Mouse (Mus musculus) MEL (cell line): ENCODE data around the gene Wwc1. TPM values are rescaled to one million over a fixed set of nuclear protein-coding genes. Genes with fewer than 3 reads are reported as not detected.

Experiments
- DNase-seq: peaks from one replicate; pipeline ENCODE4 v3.0.0; 2011; ENCODE audit warnings: low read depth, low spot score
- H3K27ac ChIP-seq: 2 replicates; pipeline ENCODE4 v1.5.1; 2012; ENCODE audit warnings: low read depth, mild to moderate bottlenecking, control low read depth, low read length, moderate library complexity; ENCODE audit not compliant: control insufficient read depth
- H3K27me3 ChIP-seq, 2 experiments: fragments of 150-350 bp in 1 of 2; sonication (generic) in 1 of 2; 2 replicates each; pipeline ENCODE4 v1.6.1; 2012; ENCODE audit warnings: low read length in 2 of 2, mild to moderate bottlenecking in 2 of 2, improper control_type of control experiment in 1 of 2, moderate library complexity in 1 of 2; ENCODE audit not compliant: insufficient read depth in 2 of 2, control insufficient read depth in 1 of 2
- H3K36me3 ChIP-seq, 2 experiments: 2 replicates each; pipeline ENCODE4 v1.6.1; 2012 to 2014; ENCODE audit warnings: low read length in 2 of 2, improper control_type of control experiment in 1 of 2, inconsistent platforms in 1 of 2, mild to moderate bottlenecking in 1 of 2; ENCODE audit not compliant: insufficient read depth in 2 of 2, control insufficient read depth in 1 of 2
- H3K4me1 ChIP-seq, 2 experiments: fragments of 150-350 bp in 1 of 2; sonication (generic) in 1 of 2; 2 replicates each; pipeline ENCODE4 v1.6.1; 2012; ENCODE audit warnings: low read length in 2 of 2, improper control_type of control experiment in 1 of 2, mild to moderate bottlenecking in 1 of 2; ENCODE audit not compliant: insufficient read depth in 2 of 2, control insufficient read depth in 1 of 2
- H3K4me3 ChIP-seq, 2 experiments: fragments of 150-350 bp in 1 of 2; sonication (generic) in 1 of 2; 2 replicates each; pipeline ENCODE4 v1.5.1; 2012; ENCODE audit warnings: low read depth in 2 of 2, low read length in 2 of 2, mild to moderate bottlenecking in 2 of 2, moderate library complexity in 2 of 2, control low read depth in 1 of 2, improper control_type of control experiment in 1 of 2; ENCODE audit not compliant: control insufficient read depth in 1 of 2, insufficient read depth in 1 of 2
- H3K79me2 ChIP-seq: 2 replicates; pipeline ENCODE4 v1.6.1; 2012; ENCODE audit warnings: mild to moderate bottlenecking, low read length, moderate library complexity; ENCODE audit not compliant: control insufficient read depth, poor library complexity, insufficient read depth
- H3K9ac ChIP-seq: 2 replicates; pipeline ENCODE4 v1.6.1; 2012; ENCODE audit warnings: low read depth, mild to moderate bottlenecking, control low read depth, low read length, moderate library complexity; ENCODE audit not compliant: control insufficient read depth, poor library complexity, severe bottlenecking
- H3K9me3 ChIP-seq: fragments of 150-350 bp; sonication (generic); replicated peaks from 2 replicates; pipeline ENCODE4 v1.6.1; 2012; ENCODE audit warnings: mild to moderate bottlenecking, low read length, improper control_type of control experiment, moderate library complexity; ENCODE audit not compliant: insufficient read depth
- CHD1 ChIP-seq: IDR thresholded peaks from 2 replicates; pipeline ENCODE4 v1.6.1; 2012; ENCODE audit warnings: low read depth, mild to moderate bottlenecking, inconsistent platforms, low read length, improper control_type of control experiment
- ELF1 ChIP-seq: IDR thresholded peaks from 2 replicates; pipeline ENCODE4 v1.6.1; 2014; ENCODE audit warnings: low read depth, mild to moderate bottlenecking, inconsistent platforms, low read length, improper control_type of control experiment, moderate library complexity
- EP300 ChIP-seq, 2 experiments: IDR thresholded peaks; 2 replicates each; pipeline ENCODE4 v1.6.1; 2011; ENCODE audit warnings: improper control_type of control experiment in 2 of 2, low read length in 2 of 2, low read depth in 1 of 2, mild to moderate bottlenecking in 1 of 2
- ETS1 ChIP-seq: IDR thresholded peaks from 2 replicates; pipeline ENCODE4 v1.6.1; 2012; ENCODE audit warnings: low read depth, mild to moderate bottlenecking, inconsistent platforms, low read length, improper control_type of control experiment, moderate library complexity
- GATA1 ChIP-seq: IDR thresholded peaks from 2 replicates; pipeline ENCODE4 v1.6.1; 2011; ENCODE audit warnings: low read depth, low read length, improper control_type of control experiment
- KAT2A ChIP-seq: conservative IDR thresholded peaks from 2 replicates; pipeline ENCODE4 v1.6.1; 2012; ENCODE audit warnings: low read depth, low read length, improper control_type of control experiment, inconsistent platforms
- MAZ ChIP-seq: IDR thresholded peaks from 2 replicates; pipeline ENCODE4 v1.6.1; 2012; ENCODE audit warnings: low read depth, mild to moderate bottlenecking, inconsistent platforms, low read length, improper control_type of control experiment
- NELFE ChIP-seq: IDR thresholded peaks from 2 replicates; pipeline ENCODE4 v1.6.1; 2011; ENCODE audit warnings: low read depth, low read length, improper control_type of control experiment
- POLR2AphosphoS2 ChIP-seq: IDR thresholded peaks from 2 replicates; pipeline ENCODE4 v1.6.1; 2011; ENCODE audit warnings: low read length, improper control_type of control experiment
- RCOR1 ChIP-seq: IDR thresholded peaks from 2 replicates; pipeline ENCODE4 v1.6.1; 2012; ENCODE audit warnings: low read depth, mild to moderate bottlenecking, inconsistent platforms, low read length, improper control_type of control experiment
- TAL1 ChIP-seq: IDR thresholded peaks from 2 replicates; pipeline ENCODE4 v1.6.1; 2012; ENCODE audit warnings: mild to moderate bottlenecking, inconsistent platforms, low read length, moderate library complexity, mixed read lengths
- TBP ChIP-seq: IDR thresholded peaks from 2 replicates; pipeline ENCODE4 v1.8.0; 2011; ENCODE audit warnings: low read depth, low read length, improper control_type of control experiment
- UBTF ChIP-seq: IDR thresholded peaks from 2 replicates; pipeline ENCODE4 v1.6.1; 2012; ENCODE audit warnings: low read depth, mild to moderate bottlenecking, inconsistent platforms, low read length, improper control_type of control experiment, moderate library complexity, borderline replicate concordance; ENCODE audit not compliant: insufficient read depth
- ZKSCAN1 ChIP-seq: IDR thresholded peaks from 2 replicates; pipeline ENCODE4 v1.6.1; 2012; ENCODE audit warnings: low read depth, mild to moderate bottlenecking, inconsistent platforms, low read length, improper control_type of control experiment, moderate library complexity
- polyA plus RNA-seq, 2 experiments: library from polyadenylated mRNA; stranded (reverse) in 1 of 2; unstranded in 1 of 2; fragments of >175 nt in 1 of 2; fragments of >200 nt in 1 of 2; gene quantifications; 2 replicates each; pipeline versions ENCODE4 v1.2.1 to v1.2.4; 2012; ENCODE audit warnings: low replicate concordance in 2 of 2, low read depth in 1 of 2; ENCODE audit not compliant: insufficient read length in 2 of 2, insufficient read depth in 1 of 2, missing spikeins in 1 of 2
- total RNA-seq: library from RNA; depleted of rRNA; stranded (reverse); fragments of 300-350 nt; gene quantifications from 2 replicates; pipeline ENCODE4 v1.2.3, GENCODE M21; 2012

The Wwc1 gene
- total and polyA plus RNA-seq, 3 experiments, result 0.39 to 0.46 TPM; not detected in 1

- TF ChIP-seq UBTF, result no peak
- no peak for TF ChIP-seq TBP
- TF ChIP-seq GATA1, result no peak
- TF ChIP-seq KAT2A, result no peak
- TF ChIP-seq TAL1, result no peak
- TF ChIP-seq, all 39 proteins: peak for 0
- Histone ChIP-seq H3K79me2 (no peaks in the 10 kb centered on the region), H3K4me3 (no peak overlapping the region), H3K27ac (no peak overlapping the region), H3K9me3 (no peaks in the 10 kb centered on the region), H3K27me3 (no peaks in the 10 kb centered on the region; a peak in 1 of 4 replicates), H3K4me1 (no peaks in the 10 kb centered on the region), H3K9ac (no peak overlapping the region), H3K36me3 (no peaks in the 10 kb centered on the region)
- no peak for DNase-seq
Measured at GRCm38 (mm10) chr11:35878559-35878897, 101.8 kb downstream of the Wwc1 start.

- Histone ChIP-seq H3K4me3 (no peak overlapping the region), H3K27me3 (no peaks in the 10 kb centered on the region; a peak in 1 of 4 replicates), H3K9me3 (no peaks in the 10 kb centered on the region), H3K27ac (no peak overlapping the region), H3K79me2 (no peaks in the 10 kb centered on the region), H3K4me1 (no peaks in the 10 kb centered on the region), H3K9ac (no peak overlapping the region), H3K36me3 (no peaks in the 10 kb centered on the region)
- TF ChIP-seq CHD1 (no peak), ETS1 (no peak), MAZ (no peak), POLR2AphosphoS2 (no peak), NELFE (no peak), EP300 (IDR thresholded peaks at IDR 0.05; ENCODE audit: low read depth in 1 of 2, low read length in 2 of 2) (no peak), ELF1 (no peak), ZKSCAN1 (no peak), UBTF (no peak), RCOR1 (no peak)
- DNase-seq, result no peak
Measured at GRCm38 (mm10) chr11:35877651-35878558, 102.4 kb downstream of the Wwc1 start.
